Mouse (Mus musculus) lung, embryonic 15.5 days (tissue): ENCODE results near the gene Olfr94. TPM values are rescaled to one million over a fixed set of nuclear protein-coding genes. Genes with fewer than 3 reads are reported as not detected.

Experiments used
- ATAC-seq: fragments of 200-750 bp; cut with Nextera tagmentation; 2 replicates; pipeline ENCODE4 v1.8.0; 2017; ENCODE audit warnings: moderate number of reproducible peaks, borderline replicate concordance; ENCODE audit not compliant: low FRiP score, low TSS enrichment; ENCODE audit errors: extremely low read depth
- H3K27ac ChIP-seq: fragments of 300-500 bp; sonication (generic); 2 replicates; pipeline ENCODE4 v1.5.1; 2015; ENCODE audit warnings: moderate library complexity, mild to moderate bottlenecking, inconsistent platforms
- H3K27me3 ChIP-seq: fragments of 300-500 bp; sonication (generic); 2 replicates; pipeline ENCODE4 v1.6.1; 2015; ENCODE audit warnings: inconsistent platforms
- H3K36me3 ChIP-seq: fragments of 300-500 bp; sonication (generic); 2 replicates; pipeline ENCODE4 v1.6.1; 2015; ENCODE audit warnings: inconsistent platforms
- H3K4me1 ChIP-seq: fragments of 300-500 bp; sonication (generic); 2 replicates; pipeline ENCODE4 v1.6.1; 2015; ENCODE audit warnings: inconsistent platforms
- H3K4me2 ChIP-seq: fragments of 300-500 bp; sonication (generic); 2 replicates; pipeline ENCODE4 v1.6.1; 2015; ENCODE audit warnings: inconsistent platforms, mild to moderate bottlenecking, moderate library complexity
- H3K4me3 ChIP-seq: fragments of 300-500 bp; sonication (generic); 2 replicates; pipeline ENCODE4 v1.5.1; 2015; ENCODE audit warnings: mild to moderate bottlenecking, inconsistent platforms
- H3K9ac ChIP-seq: fragments of 300-500 bp; sonication (generic); 2 replicates; pipeline ENCODE4 v1.6.1; 2015; ENCODE audit warnings: inconsistent platforms
- H3K9me3 ChIP-seq: fragments of 300-500 bp; sonication (generic); 2 replicates; pipeline ENCODE4 v1.6.1; 2016; ENCODE audit warnings: inconsistent platforms
- WGBS: fragments of 180-500 bp; shearing (Covaris S2); methylation state at CpG from one replicate; pipeline ENCODE4 v1.1.7; 2015; 5-methylcytosine and 5-hydroxymethylcytosine counted together
- polyA plus RNA-seq: library from polyadenylated mRNA; unstranded; fragments of >200 nt; fragmentation: Nextera tagmentation; extraction: Ambion mirVana; gene quantifications from 2 replicates; pipeline ENCODE4 v1.2.1, GENCODE M21; 2015

Olfr94 gene
- polyA plus RNA-seq, 1 experiment from 2014 or later: not detected

DNA sequence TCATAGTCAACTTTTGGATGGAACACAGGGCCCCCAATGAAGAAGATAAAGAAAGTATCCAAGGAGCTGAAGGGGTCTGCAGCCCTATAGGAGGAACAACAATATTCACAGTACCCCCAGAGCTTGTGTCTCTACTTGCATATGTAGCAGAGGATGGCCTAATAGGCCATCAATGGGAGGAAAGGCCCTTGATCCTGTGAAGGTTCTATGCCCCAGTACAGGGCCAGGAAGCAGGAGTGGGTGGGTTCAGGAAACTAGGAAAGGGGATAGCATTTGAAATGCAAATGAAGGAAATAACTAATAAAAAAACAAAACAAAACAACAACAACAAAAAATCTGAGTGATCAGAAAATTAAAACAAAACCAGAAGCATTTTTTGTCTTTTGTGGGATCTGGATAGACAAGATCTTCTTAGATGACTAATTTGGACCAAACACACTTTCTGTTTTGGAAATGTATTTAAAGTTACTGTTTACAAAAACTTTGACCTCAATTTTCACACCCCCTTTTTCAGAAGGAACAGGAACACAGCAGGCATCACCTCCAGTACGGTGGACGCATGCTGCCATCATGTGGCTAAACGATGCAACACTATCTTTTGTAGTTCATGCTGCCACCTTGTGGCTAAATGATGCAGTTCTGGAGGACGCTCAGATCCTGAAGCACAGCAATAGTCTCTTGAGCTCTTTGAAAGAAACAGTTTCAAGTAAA, 2.6 kb upstream of the Olfr94 start:
- Histone ChIP-seq H3K27me3 (peaks cover 9% of the 10 kb centered on the region), H3K4me1 (no peaks in the 10 kb centered on the region), H3K4me2 (no peak overlapping the region), H3K36me3 (no peaks in the 10 kb centered on the region), H3K9ac (no peak overlapping the region), H3K27ac (no peak overlapping the region), H3K4me3 (no peak overlapping the region), H3K9me3 (no peaks in the 10 kb centered on the region)
- WGBS: 0% methylated on average over 4 of the region's 4 CpGs
- peak; percentile 67; the same call in 1 of the 2 replicates for ATAC-seq

DNA sequence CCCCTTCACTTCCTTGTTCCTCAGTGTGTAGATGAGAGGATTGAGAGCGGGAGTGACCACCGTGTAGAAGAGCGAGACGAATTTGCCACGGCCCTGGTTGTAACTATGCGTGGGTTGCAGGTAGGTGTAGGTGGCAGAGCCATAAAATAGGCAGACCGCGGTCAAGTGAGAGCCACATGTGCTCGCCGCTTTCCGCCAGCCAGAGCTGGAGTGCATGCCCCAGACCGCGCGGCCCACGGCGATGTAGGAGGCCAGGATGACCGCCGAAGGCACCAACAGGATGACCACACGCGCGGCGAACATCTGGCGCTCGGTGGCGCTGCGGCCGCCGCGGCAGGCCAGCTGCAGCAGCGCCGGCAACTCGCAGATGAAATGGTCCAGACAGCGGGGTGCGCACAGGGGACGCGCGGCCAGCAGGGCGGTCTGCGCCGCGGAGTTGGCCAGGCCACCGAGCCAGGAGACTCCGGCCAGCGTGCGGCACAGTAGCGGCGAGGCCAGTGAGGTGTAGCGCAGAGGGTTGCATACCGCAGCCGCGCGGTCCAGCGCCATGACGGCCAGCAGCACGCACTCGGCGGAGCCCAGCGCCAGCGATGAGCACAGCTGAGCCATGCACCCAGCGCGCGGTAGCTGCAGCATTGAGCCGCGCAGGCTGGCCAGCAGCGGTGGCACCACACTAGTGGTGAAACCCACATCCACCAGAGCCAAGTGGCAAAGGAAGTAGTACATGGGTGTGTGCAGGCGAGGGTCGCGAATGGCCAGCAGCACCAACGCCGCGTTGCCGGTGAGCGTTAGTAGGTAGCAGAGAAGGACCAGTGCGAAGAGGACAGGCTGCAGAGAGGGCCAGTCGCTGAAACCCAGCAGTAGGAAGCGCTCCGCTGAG, 3.7 kb downstream of the Olfr94 start:
- H3K27ac ChIP-seq: no peak overlapping the region
- H3K4me1 ChIP-seq: 0 out of 2 replicates have a peak, but pooled peaks cover 9% of the 10 kb centered on the region
- H3K9ac ChIP-seq: 0 out of 2 replicates have a peak overlapping the region, but pooled peaks have one; percentile 13
- peak; percentile 74 for ATAC-seq
- H3K36me3 ChIP-seq: no peaks in the 10 kb centered on the region
- WGBS: under 1% methylated on average over 77 of the region's 77 CpGs
- H3K4me3 ChIP-seq: peak overlapping the region; percentile 47
- no peaks in the 10 kb centered on the region for H3K9me3 ChIP-seq
- H3K27me3 ChIP-seq: peaks cover 46% of the 10 kb centered on the region
- peak overlapping the region; percentile 87 for H3K4me2 ChIP-seq

DNA sequence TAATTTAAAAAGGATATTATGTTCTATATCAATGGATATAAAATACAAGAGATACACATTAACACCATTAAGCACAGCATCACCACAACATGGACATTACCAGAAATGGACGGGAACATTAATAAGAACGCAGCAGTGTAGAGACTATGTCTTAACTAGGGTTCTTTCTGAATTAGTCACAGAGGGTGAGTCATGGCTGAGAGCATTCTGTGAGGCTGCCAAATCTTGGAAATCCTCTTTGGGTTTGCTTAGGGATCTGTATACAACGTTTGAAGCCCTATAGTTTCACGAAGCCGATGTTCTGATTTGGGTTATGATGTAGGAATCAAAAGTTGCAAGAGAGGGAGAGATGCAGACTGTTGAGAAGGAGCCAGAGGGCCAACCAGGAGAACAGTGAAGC, 6.0 kb downstream of the Olfr94 start:
- ATAC-seq: no peak
- Histone ChIP-seq H3K4me3 (no peak overlapping the region), H3K9me3 (no peaks in the 10 kb centered on the region)

DNA sequence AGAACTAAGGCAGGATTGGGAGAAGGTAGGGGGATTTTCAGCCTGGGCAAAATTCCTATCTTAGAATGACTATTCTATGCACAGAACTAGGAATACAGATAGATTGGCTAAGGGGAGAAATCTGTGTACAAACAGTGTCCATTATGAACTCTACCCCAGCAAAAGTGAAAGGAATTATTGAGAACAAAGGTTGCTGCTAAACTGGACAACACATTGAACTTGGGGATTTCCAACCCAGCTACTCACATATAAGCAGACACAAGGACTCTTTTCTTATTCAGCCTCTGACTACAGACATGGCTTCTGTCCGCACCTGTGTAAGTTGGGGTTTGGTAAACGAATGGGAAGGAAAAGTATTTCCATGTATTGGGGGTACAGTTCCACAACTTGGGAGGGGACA, 7.1 kb downstream of the Olfr94 start, which contains the start of gene Ubd:
Gene Ubd, plus strand, starts transcription at position 237 of the 400 bp plus-strand sequence.
- WGBS: 79% methylated on average over 2 of the region's 2 CpGs
- Histone ChIP-seq H3K27me3 (peaks cover 40% of the 10 kb centered on the region), H3K4me2 (no peak within 1 kb of the TSS)

More for the DNA sequence above, 6.0 kb downstream of the Olfr94 start:
- no peak overlapping the region for H3K27ac ChIP-seq
- no peak overlapping the region for H3K9ac ChIP-seq
- no peak overlapping the region for H3K4me2 ChIP-seq
- peaks cover 46% of the 10 kb centered on the region for H3K27me3 ChIP-seq
- 81% methylated on average over 5 of the region's 5 CpGs for WGBS
- H3K36me3 ChIP-seq: no peaks in the 10 kb centered on the region
- 0 out of 2 replicates have a peak, but pooled peaks cover 9% of the 10 kb centered on the region for H3K4me1 ChIP-seq

DNA sequence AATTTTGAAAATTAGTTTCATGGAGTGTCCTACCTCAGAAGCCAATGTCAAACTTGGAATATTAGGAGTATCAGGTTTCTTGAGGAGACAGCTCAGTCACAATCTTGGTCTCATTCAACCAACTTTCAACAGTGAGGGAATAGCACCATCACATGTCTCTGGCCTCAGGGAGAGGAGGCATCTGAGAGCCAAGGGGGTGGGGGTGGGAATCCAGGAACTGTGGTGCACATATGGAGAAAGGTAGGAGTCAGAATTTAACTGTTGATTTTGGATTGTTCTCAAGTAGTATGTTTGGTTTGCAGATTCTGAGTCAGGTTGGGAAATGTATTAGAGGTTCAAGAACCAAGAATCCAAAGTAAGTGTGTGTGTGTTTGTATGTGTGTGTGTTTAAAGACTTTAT, 7.8 kb downstream of the Olfr94 start:
- no peaks in the 10 kb centered on the region for H3K9me3 ChIP-seq
- H3K4me3 ChIP-seq: no peak overlapping the region
- no peaks in the 10 kb centered on the region for H3K36me3 ChIP-seq

More for the DNA sequence above, 7.1 kb downstream of the Olfr94 start, which contains the start of gene Ubd:
- Histone ChIP-seq H3K9ac (no peak within 1 kb of the TSS), H3K27ac (no peak within 1 kb of the TSS), H3K36me3 (no peaks in the 10 kb centered on the region), H3K4me3 (no peak within 1 kb of the TSS), H3K4me1 (0 out of 2 replicates have a peak, but pooled peaks cover 9% of the 10 kb centered on the region), H3K9me3 (no peaks in the 10 kb centered on the region)
- ATAC-seq: no peak

DNA sequence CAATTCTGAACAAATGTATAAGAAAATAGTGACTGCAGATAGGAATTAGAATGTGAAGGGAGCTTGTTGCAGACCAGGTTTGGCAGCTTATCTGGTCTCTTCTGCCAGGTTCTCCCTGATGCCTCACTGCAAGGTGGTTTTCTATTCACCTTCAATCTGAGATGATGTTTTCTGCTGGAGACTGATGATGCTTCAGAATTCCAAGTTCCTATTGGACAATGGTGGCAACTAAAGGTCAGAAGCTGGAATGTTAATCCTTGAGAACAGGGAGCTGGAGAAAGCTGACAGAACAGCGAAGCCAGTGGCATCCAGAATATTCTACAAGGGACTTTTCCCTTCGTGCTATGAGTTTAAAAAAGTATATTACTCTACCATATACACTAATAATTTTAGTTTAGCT, 10.1 kb downstream of the Olfr94 start:
- Histone ChIP-seq H3K4me2 (no peak overlapping the region), H3K9ac (no peak overlapping the region), H3K9me3 (no peaks in the 10 kb centered on the region), H3K4me1 (no peaks in the 10 kb centered on the region), H3K4me3 (no peak overlapping the region), H3K27ac (no peak overlapping the region), H3K27me3 (peaks cover 11% of the 10 kb centered on the region; the same call in 1 of the 2 replicates), H3K36me3 (no peaks in the 10 kb centered on the region)
- 45% methylated on average over 2 of the region's 2 CpGs for WGBS
- ATAC-seq: no peak

More for the DNA sequence above, 7.8 kb downstream of the Olfr94 start:
- H3K27me3 ChIP-seq: peaks cover 34% of the 10 kb centered on the region
- no peak overlapping the region for H3K27ac ChIP-seq
- no peak overlapping the region for H3K4me2 ChIP-seq
- ATAC-seq: no peak
- H3K9ac ChIP-seq: no peak overlapping the region
- H3K4me1 ChIP-seq: 0 out of 2 replicates have a peak, but pooled peaks cover 9% of the 10 kb centered on the region

DNA sequence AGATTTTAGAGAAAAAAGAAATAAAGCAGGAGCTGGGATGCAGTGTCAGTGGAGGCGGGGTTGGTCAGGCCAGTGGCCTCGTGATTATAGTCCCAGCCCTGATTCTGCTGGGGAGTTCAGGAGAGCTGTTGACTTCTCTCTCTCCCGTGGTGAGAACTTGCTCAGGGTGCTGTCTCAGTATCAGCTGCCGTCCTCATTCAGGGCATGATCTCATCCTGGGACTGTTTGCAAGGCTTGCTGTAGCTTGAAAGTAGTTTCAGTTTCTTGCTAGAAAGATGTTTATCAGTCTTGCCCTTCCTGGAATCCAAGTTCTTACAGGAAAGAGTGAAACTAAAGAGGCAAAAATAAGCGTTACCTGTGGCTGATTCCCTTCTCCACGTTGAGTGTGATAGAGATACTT, 15.3 kb downstream of the Olfr94 start:
- H3K4me2 ChIP-seq: no peak overlapping the region
- H3K4me1 ChIP-seq: no peaks in the 10 kb centered on the region
- H3K36me3 ChIP-seq: no peaks in the 10 kb centered on the region
- H3K27me3 ChIP-seq: no peaks in the 10 kb centered on the region
- ATAC-seq: no peak
- no peak overlapping the region for H3K4me3 ChIP-seq
- WGBS: 31% methylated on average over 6 of the region's 6 CpGs
- no peak overlapping the region for H3K27ac ChIP-seq
- H3K9ac ChIP-seq: no peak overlapping the region
- no peaks in the 10 kb centered on the region for H3K9me3 ChIP-seq

DNA sequence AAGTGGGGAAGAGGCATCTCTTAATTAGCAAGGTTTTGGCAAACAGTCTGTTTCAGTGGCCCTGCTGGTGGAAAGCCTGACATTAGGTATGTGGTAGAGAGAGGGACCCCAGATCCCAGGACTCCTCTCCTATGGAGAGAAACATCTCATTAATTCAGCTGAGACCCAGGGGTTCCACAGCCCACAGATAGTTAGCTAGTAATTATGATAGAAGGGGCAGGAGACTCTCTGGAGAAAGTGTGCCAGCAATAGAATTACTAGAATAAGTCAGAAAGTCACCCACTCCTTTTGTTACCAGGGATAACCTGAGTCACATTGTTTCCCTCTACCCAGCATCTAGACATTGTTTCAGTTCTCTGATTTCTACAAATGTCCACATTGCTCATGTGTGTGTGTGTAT, 39.4 kb downstream of the Olfr94 start, which contains the start of gene Olfr93:
Gene Olfr93, minus strand, starts transcription at position 101 of the 400 bp plus-strand sequence.
- Histone ChIP-seq H3K4me2 (no peak within 1 kb of the TSS), H3K9me3 (no peaks in the 10 kb centered on the region), H3K9ac (no peak within 1 kb of the TSS), H3K4me1 (no peaks in the 10 kb centered on the region), H3K36me3 (no peaks in the 10 kb centered on the region), H3K27ac (no peak within 1 kb of the TSS), H3K4me3 (no peak within 1 kb of the TSS), H3K27me3 (no peaks in the 10 kb centered on the region)
- ATAC-seq: no peak

Other genes starting within 250 kb of the Olfr94 start
- 104 and 113 TPM in 2 replicates for gene Ppp1r11, start 249.3 kb downstream of the Olfr94 start, polyA plus RNA-seq
- 98.4 and 102 TPM in 2 replicates for gene Znrd1, start 242.4 kb downstream of the Olfr94 start, polyA plus RNA-seq
- gene Znrd1as, start 242.4 kb downstream of the Olfr94 start, polyA plus RNA-seq: 5.2 and 6.7 TPM in 2 replicates
- not detected in 2 replicates for gene 2410137M14Rik, start 219.8 kb downstream of the Olfr94 start, polyA plus RNA-seq
- gene H2-M5, start 211.5 kb downstream of the Olfr94 start, polyA plus RNA-seq: 0.40 and 0.48 TPM in 2 replicates
- gene Zfp57, start 199.8 kb downstream of the Olfr94 start, polyA plus RNA-seq: 77.9 and 79.8 TPM in 2 replicates
- 0.14 TPM in 1 of 2 replicates, not detected in the other for gene Mog, start 177.6 kb downstream of the Olfr94 start, polyA plus RNA-seq
- 9.4 and 9.7 TPM in 2 replicates for gene Gabbr1, start 155.0 kb downstream of the Olfr94 start, polyA plus RNA-seq
- not detected in 2 replicates for gene Olfr90, start 112.5 kb downstream of the Olfr94 start, polyA plus RNA-seq
- not detected in 2 replicates for gene Olfr91, start 102.7 kb downstream of the Olfr94 start, polyA plus RNA-seq
- gene Olfr92, start 80.9 kb downstream of the Olfr94 start, polyA plus RNA-seq: not detected in 2 replicates
- not detected in 2 replicates for gene Olfr93, start 39.5 kb downstream of the Olfr94 start, polyA plus RNA-seq
- 0.86 TPM in 1 of 2 replicates, not detected in the other for gene Ubd, start 7.1 kb downstream of the Olfr94 start, polyA plus RNA-seq
- not detected in 2 replicates for gene Olfr95, start 12.1 kb upstream of the Olfr94 start, polyA plus RNA-seq
- not detected in 2 replicates for gene Olfr96, start 19.2 kb upstream of the Olfr94 start, polyA plus RNA-seq
- gene Olfr97, start 36.3 kb upstream of the Olfr94 start, polyA plus RNA-seq: not detected in 2 replicates
- gene Olfr98, start 62.8 kb upstream of the Olfr94 start, polyA plus RNA-seq: not detected in 2 replicates
- 2.2 and 3.0 TPM in 2 replicates for gene H2-M3, start 69.2 kb upstream of the Olfr94 start, polyA plus RNA-seq
- gene Olfr99, start 82.5 kb upstream of the Olfr94 start, polyA plus RNA-seq: not detected in 2 replicates
- gene Olfr101, start 103.3 kb upstream of the Olfr94 start, polyA plus RNA-seq: not detected in 2 replicates
- gene Olfr102, start 116.1 kb upstream of the Olfr94 start, polyA plus RNA-seq: not detected in 2 replicates
- gene Olfr103, start 138.7 kb upstream of the Olfr94 start, polyA plus RNA-seq: not detected in 2 replicates
- gene Olfr104-ps, start 158.6 kb upstream of the Olfr94 start, polyA plus RNA-seq: not detected in 2 replicates
- not detected in 2 replicates for gene Olfr105-ps, start 178.0 kb upstream of the Olfr94 start, polyA plus RNA-seq
- gene Olfr106-ps, start 189.4 kb upstream of the Olfr94 start, polyA plus RNA-seq: not detected in 2 replicates
- not detected in 2 replicates for gene Olfr107, start 198.2 kb upstream of the Olfr94 start, polyA plus RNA-seq
- gene Olfr108, start 244.5 kb upstream of the Olfr94 start, polyA plus RNA-seq: not detected in 2 replicates